Mouse (Mus musculus) brain, embryonic 14.5 days (tissue): ENCODE measurements around the gene Fcgbp.

Source experiments
- CTCF ChIP-seq: fragments of 200-500 bp; IDR thresholded peaks from 2 replicates; pipeline ENCODE4 v1.5.1; 2012; ENCODE audit warnings: inconsistent platforms, mild to moderate bottlenecking, moderate library complexity, borderline replicate concordance; ENCODE audit not compliant: insufficient read depth, insufficient read length; ENCODE audit errors: extremely low read depth
- POLR2A ChIP-seq: fragments of 200-500 bp; IDR thresholded peaks from 2 replicates; pipeline ENCODE4 v1.6.1; 2012; ENCODE audit warnings: mild to moderate bottlenecking, inconsistent platforms, borderline replicate concordance; ENCODE audit not compliant: poor library complexity, insufficient read depth, insufficient read length, severe bottlenecking; ENCODE audit errors: extremely low read depth

DNA sequence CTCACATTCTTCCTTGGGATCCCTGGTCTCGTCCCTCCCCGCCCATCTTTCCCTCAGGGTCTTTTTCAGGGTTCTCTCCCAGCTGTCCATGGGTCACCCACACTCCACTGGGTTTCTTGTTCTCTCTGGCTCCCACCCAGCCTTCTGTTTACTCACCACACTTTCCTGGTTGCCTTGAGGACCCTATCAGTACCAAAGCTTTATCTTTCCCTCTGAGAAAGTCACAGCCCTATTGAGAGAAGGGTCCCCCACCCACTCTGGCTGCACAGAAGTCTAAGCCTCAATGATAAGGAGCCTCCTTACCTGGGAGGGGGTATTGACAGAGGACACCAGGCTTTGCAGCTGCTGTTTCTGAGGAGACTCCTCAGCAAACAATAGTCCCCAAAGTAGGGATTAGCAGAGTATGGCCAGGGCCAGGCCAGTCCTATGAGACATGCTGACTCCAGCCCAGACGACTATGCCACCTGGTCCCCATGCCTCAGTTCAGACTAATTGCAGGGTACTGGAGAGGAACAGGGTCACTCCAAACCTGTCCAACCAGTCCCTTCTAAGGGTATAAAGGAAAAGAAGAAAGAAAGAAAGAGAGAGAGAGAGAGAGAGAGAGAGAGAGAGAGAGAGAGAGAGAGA, 1.4 kb upstream of the Fcgbp start:
- no peak for TF ChIP-seq CTCF
- TF ChIP-seq POLR2A, result no peak
